Mouse (Mus musculus): ENCODE data around the gene Bri3.
A peak's percentile ranks its signal among the peaks of the same experiment; 100 is the strongest.
"Not testable (repeated sequence)": the region's sequence is repeated elsewhere in the genome, so short reads cannot be mapped to it uniquely, and the experiment has no call there.

Gene Bri3

GRCm38 (mm10) chr5:144357881-144358591 is 113.8 kb downstream of the Bri3 start, which contains the start of gene Baiap2l1:
TSS of gene Baiap2l1 (minus strand) at chr5:144358112.
- DNase-seq (ENCODE audit: low spot score in 2 of 2): peak; percentile 9 to 22

GRCm38 (mm10) chr5:144358592-144358917 is 114.3 kb downstream of the Bri3 start:
- DNase-seq (ENCODE audit: low spot score in 2 of 2): no peak

GRCm38 (mm10) chr5:144359886-144360285 is 115.6 kb downstream of the Bri3 start:
- DNase-seq (ENCODE audit: low spot score in 2 of 2): no peak

GRCm38 (mm10) chr5:144360346-144360745 is 116.1 kb downstream of the Bri3 start:
- no peak for DNase-seq (ENCODE audit: low spot score in 2 of 2)

GRCm38 (mm10) chr5:144364680-144365357 is 120.6 kb downstream of the Bri3 start:
- no peak for DNase-seq (ENCODE audit: low spot score in 2 of 2)

GRCm38 (mm10) chr5:144366551-144366950 is 122.3 kb downstream of the Bri3 start:
- not testable (repeated sequence) for DNase-seq (ENCODE audit: low spot score in 2 of 2)

- DNase-seq (ENCODE audit: low spot score in 2 of 2): no peak
Observed at GRCm38 (mm10) chr5:144368661-144369205, 124.5 kb downstream of the Bri3 start.

- no peak for DNase-seq (ENCODE audit: low spot score in 2 of 2)
Observed at GRCm38 (mm10) chr5:144370986-144371385, 126.7 kb downstream of the Bri3 start.

- DNase-seq (ENCODE audit: low spot score in 2 of 2): no peak
Observed at GRCm38 (mm10) chr5:144372177-144372576, 127.9 kb downstream of the Bri3 start.

GRCm38 (mm10) chr5:144372885-144373284 is 128.6 kb downstream of the Bri3 start:
- DNase-seq (ENCODE audit: low spot score in 2 of 2): no peak

- no peak for DNase-seq (ENCODE audit: low spot score in 2 of 2)
Observed at GRCm38 (mm10) chr5:144379431-144379830, 135.2 kb downstream of the Bri3 start.

- DNase-seq (ENCODE audit: low spot score in 2 of 2): no peak
Observed at GRCm38 (mm10) chr5:144380689-144381088, 136.5 kb downstream of the Bri3 start.

- no peak for DNase-seq (ENCODE audit: low spot score in 2 of 2)
Observed at GRCm38 (mm10) chr5:144381782-144382181, 137.5 kb downstream of the Bri3 start.

GRCm38 (mm10) chr5:144383936-144384335 is 139.7 kb downstream of the Bri3 start:
- DNase-seq (ENCODE audit: low spot score in 2 of 2): no peak

- DNase-seq (ENCODE audit: low spot score in 2 of 2): peak; percentile 12 to 15
Observed at GRCm38 (mm10) chr5:144387851-144388250, 143.6 kb downstream of the Bri3 start.

GRCm38 (mm10) chr5:144394142-144394541 is 149.9 kb downstream of the Bri3 start:
- no peak for DNase-seq (ENCODE audit: low spot score in 2 of 2)

GRCm38 (mm10) chr5:144397566-144397965 is 153.3 kb downstream of the Bri3 start:
- no peak for DNase-seq (ENCODE audit: low spot score in 2 of 2)

- DNase-seq (ENCODE audit: low spot score in 2 of 2): no peak
Observed at GRCm38 (mm10) chr5:144400821-144401220, 156.6 kb downstream of the Bri3 start.

GRCm38 (mm10) chr5:144406256-144406655 is 162.0 kb downstream of the Bri3 start:
- DNase-seq (ENCODE audit: low spot score in 2 of 2): no peak

GRCm38 (mm10) chr5:144410666-144411065 is 166.4 kb downstream of the Bri3 start:
- DNase-seq (ENCODE audit: low spot score in 2 of 2): peak; percentile 18 to 34

GRCm38 (mm10) chr5:144411702-144412101 is 167.5 kb downstream of the Bri3 start:
- DNase-seq (ENCODE audit: low spot score in 2 of 2): peak in 1 of 2 experiments; percentile 4

- DNase-seq (ENCODE audit: low spot score in 2 of 2): no peak
Observed at GRCm38 (mm10) chr5:144412781-144413180, 168.5 kb downstream of the Bri3 start.

GRCm38 (mm10) chr5:144418456-144418855 is 174.2 kb downstream of the Bri3 start:
- no peak for DNase-seq (ENCODE audit: low spot score in 2 of 2)
